Mouse (Mus musculus): Measurements from ENCODE around the gene Fam81b. TPM values are rescaled to one million over a fixed set of nuclear protein-coding genes. Genes with fewer than 3 reads are reported as not detected.
"Not testable (repeated sequence)": the region's sequence is repeated elsewhere in the genome, so short reads cannot be mapped to it uniquely, and the experiment has no call there.

Gene Fam81b
- not detected in 2 replicates for polyA plus RNA-seq (2014; fragmentation: Nextera tagmentation; extraction: Ambion mirVana)

GRCm38 (mm10) chr13:76304637-76305122 is at the start of gene Fam81b:
Gene Fam81b, minus strand, starts transcription at chr13:76305072.
- no peak within 1 kb of the TSS for H3K27ac ChIP-seq (replicated peaks in 1 of 2; ENCODE audit: control insufficient read depth in 1 of 2, insufficient read depth in 1 of 2, low read depth in 2 of 2, low read length in 2 of 2)
- H3K9ac ChIP-seq (ENCODE audit: low read length): no peak within 1 kb of the TSS
- ATAC-seq (ENCODE audit: insufficient number of reproducible peaks, insufficient read depth, low FRiP score, low read depth): no peak
- no peak within 1 kb of the TSS for H3K4me2 ChIP-seq (ENCODE audit: low read length)
- no peak within 1 kb of the TSS for H3K4me3 ChIP-seq (ENCODE audit: control insufficient read depth in 1 of 2, insufficient read depth in 1 of 2, low read depth in 1 of 2, low read length in 2 of 2)
- H3K27me3 ChIP-seq (ENCODE audit: control insufficient read depth, insufficient read depth, low read length): no peaks in the 10 kb centered on the region
- no peaks in the 10 kb centered on the region for H3K4me1 ChIP-seq (ENCODE audit: control insufficient read depth in 2 of 2, insufficient read depth in 2 of 2, low read length in 2 of 2)
- no peaks in the 10 kb centered on the region for H3K9me3 ChIP-seq (ENCODE audit: control insufficient read depth, low read length)
- 27% methylated on average over 7 of the region's 7 CpGs for WGBS
- H3K36me3 ChIP-seq (ENCODE audit: control insufficient read depth, insufficient read depth, low read length): no peaks in the 10 kb centered on the region

- not testable (repeated sequence) for H3K9me3 ChIP-seq (ENCODE audit: control insufficient read depth, low read length); H3K4me1 ChIP-seq (ENCODE audit: control insufficient read depth in 2 of 2, insufficient read depth in 2 of 2, low read length in 2 of 2); ATAC-seq (ENCODE audit: insufficient number of reproducible peaks, insufficient read depth, low FRiP score, low read depth); H3K27ac ChIP-seq (replicated peaks in 1 of 2; ENCODE audit: control insufficient read depth in 1 of 2, insufficient read depth in 1 of 2, low read depth in 2 of 2, low read length in 2 of 2); H3K36me3 ChIP-seq (ENCODE audit: control insufficient read depth, insufficient read depth, low read length); H3K9ac ChIP-seq (ENCODE audit: low read length); H3K27me3 ChIP-seq (ENCODE audit: control insufficient read depth, insufficient read depth, low read length)
- peak overlapping the region; percentile 8 to 26; a peak in 2 of 4 replicates for H3K4me3 ChIP-seq (ENCODE audit: control insufficient read depth in 1 of 2, insufficient read depth in 1 of 2, low read depth in 1 of 2, low read length in 2 of 2)
- WGBS: 49% methylated on average over 19 of the region's 21 CpGs
- peak overlapping the region; percentile 36 for H3K4me2 ChIP-seq (ENCODE audit: low read length)
Measured at GRCm38 (mm10) chr13:76345941-76346340, 41.1 kb upstream of the Fam81b start.

DNA sequence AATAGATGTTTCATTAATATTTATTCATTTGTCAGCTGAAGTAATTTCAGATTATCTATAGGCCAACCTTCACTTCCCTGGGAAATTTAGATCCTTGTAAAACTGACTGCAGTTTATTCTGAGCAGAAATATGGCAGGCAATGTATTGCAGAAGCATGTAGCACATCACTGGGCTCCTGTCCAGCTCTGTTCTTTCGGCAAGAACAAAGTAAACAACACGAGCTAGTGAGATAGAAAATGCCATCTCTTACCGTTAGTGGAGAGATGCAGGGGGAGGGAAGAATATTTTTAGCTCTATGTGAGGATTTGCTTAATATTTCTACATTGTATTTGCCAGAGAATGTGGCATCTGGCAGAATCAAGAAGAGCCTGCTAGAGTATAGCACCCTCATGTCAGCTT is 13.8 kb upstream of the Fam81b start:
- ATAC-seq (ENCODE audit: insufficient number of reproducible peaks, insufficient read depth, low FRiP score, low read depth): no peak
- no peak overlapping the region for H3K4me3 ChIP-seq (ENCODE audit: control insufficient read depth in 1 of 2, insufficient read depth in 1 of 2, low read depth in 1 of 2, low read length in 2 of 2)
- H3K36me3 ChIP-seq (ENCODE audit: control insufficient read depth, insufficient read depth, low read length): no peaks in the 10 kb centered on the region
- no peaks in the 10 kb centered on the region for H3K27me3 ChIP-seq (ENCODE audit: control insufficient read depth, insufficient read depth, low read length)
- H3K9ac ChIP-seq (ENCODE audit: low read length): no peak overlapping the region
- H3K4me2 ChIP-seq (ENCODE audit: low read length): no peak overlapping the region
- H3K4me1 ChIP-seq (ENCODE audit: control insufficient read depth in 2 of 2, insufficient read depth in 2 of 2, low read length in 2 of 2): no peaks in the 10 kb centered on the region
- WGBS: 26% methylated on average over 3 of the region's 3 CpGs
- H3K27ac ChIP-seq (replicated peaks in 1 of 2; ENCODE audit: control insufficient read depth in 1 of 2, insufficient read depth in 1 of 2, low read depth in 2 of 2, low read length in 2 of 2): no peak overlapping the region
- no peaks in the 10 kb centered on the region for H3K9me3 ChIP-seq (ENCODE audit: control insufficient read depth, low read length)

DNA sequence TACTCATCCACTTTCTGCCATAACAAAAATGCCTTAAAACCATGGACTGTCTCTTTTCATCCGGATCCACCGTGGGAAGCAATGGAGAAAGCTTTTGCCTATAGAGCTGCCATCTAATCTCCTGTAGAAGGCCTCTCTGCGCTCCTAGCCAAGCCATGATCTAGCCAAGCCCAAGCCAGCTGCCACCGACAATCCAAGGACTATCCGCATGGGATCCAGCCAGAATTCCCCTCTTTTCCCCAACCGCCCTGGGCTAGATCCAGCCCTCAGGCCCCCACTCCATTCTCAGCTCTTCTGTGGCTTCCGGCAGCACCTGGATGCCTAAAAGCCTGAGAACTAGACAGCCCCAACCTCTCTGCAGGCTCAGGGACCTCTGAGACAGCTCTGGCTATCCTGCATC is 6.7 kb upstream of the Fam81b start:
- Histone ChIP-seq H3K36me3 (ENCODE audit: control insufficient read depth, insufficient read depth, low read length) (no peaks in the 10 kb centered on the region), H3K4me1 (ENCODE audit: control insufficient read depth in 2 of 2, insufficient read depth in 2 of 2, low read length in 2 of 2) (no peaks in the 10 kb centered on the region), H3K27me3 (ENCODE audit: control insufficient read depth, insufficient read depth, low read length) (no peaks in the 10 kb centered on the region), H3K9me3 (ENCODE audit: control insufficient read depth, low read length) (no peaks in the 10 kb centered on the region), H3K9ac (ENCODE audit: low read length) (no peak overlapping the region), H3K4me3 (ENCODE audit: control insufficient read depth in 1 of 2, insufficient read depth in 1 of 2, low read depth in 1 of 2, low read length in 2 of 2) (no peak overlapping the region), H3K27ac (replicated peaks in 1 of 2; ENCODE audit: control insufficient read depth in 1 of 2, insufficient read depth in 1 of 2, low read depth in 2 of 2, low read length in 2 of 2) (no peak overlapping the region), H3K4me2 (ENCODE audit: low read length) (no peak overlapping the region)
- 84% methylated on average over 7 of the region's 7 CpGs for WGBS
- no peak for ATAC-seq (ENCODE audit: insufficient number of reproducible peaks, insufficient read depth, low FRiP score, low read depth)

- Histone ChIP-seq H3K4me3 (ENCODE audit: control insufficient read depth in 1 of 2, insufficient read depth in 1 of 2, low read depth in 1 of 2, low read length in 2 of 2) (no peak overlapping the region), H3K4me2 (ENCODE audit: low read length) (no peak overlapping the region), H3K27ac (replicated peaks in 1 of 2; ENCODE audit: control insufficient read depth in 1 of 2, insufficient read depth in 1 of 2, low read depth in 2 of 2, low read length in 2 of 2) (no peak overlapping the region), H3K36me3 (ENCODE audit: control insufficient read depth, insufficient read depth, low read length) (no peaks in the 10 kb centered on the region), H3K9ac (ENCODE audit: low read length) (no peak overlapping the region), H3K4me1 (ENCODE audit: control insufficient read depth in 2 of 2, insufficient read depth in 2 of 2, low read length in 2 of 2) (no peaks in the 10 kb centered on the region), H3K27me3 (ENCODE audit: control insufficient read depth, insufficient read depth, low read length) (no peaks in the 10 kb centered on the region), H3K9me3 (ENCODE audit: control insufficient read depth, low read length) (no peaks in the 10 kb centered on the region)
- WGBS: 48% methylated on average over 1 of the region's 1 CpGs
- no peak for ATAC-seq (ENCODE audit: insufficient number of reproducible peaks, insufficient read depth, low FRiP score, low read depth)
Measured at GRCm38 (mm10) chr13:76308811-76309210, 3.9 kb upstream of the Fam81b start.

DNA sequence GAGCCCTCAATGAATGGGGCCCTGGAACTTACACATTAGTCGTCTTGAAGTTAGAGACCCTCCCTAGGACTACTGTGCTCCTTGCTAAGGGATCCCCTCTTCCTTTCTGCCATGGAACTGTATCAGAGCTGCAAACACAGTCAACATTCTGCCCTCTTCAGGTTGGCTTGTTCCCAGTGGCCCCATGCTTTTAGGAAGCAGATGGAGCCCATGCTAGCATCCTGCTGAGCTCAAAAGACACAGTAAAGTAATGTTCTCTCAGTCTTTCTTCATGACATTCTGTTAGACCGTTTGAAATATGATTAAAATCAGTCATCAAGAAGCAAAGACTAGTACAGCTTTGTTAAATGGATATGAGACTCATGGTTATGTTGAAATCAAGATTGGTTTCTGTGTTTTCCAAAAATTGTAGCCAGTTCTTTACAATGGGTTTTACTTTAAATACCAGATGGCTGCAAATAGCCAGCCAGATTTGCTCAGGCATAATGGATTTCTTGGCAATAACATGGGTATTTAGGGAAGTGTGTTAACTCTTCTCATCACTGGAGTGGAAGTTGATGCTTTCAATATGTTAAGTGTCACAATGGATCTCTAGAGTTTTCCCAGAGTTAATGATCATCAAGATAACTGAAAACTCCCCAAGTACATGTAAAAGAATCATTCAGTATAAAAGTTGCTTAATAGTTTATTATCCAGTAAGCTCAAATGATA is 938 bp upstream of the Fam81b start:
- no peak overlapping the region for H3K4me2 ChIP-seq (ENCODE audit: low read length)
- H3K27me3 ChIP-seq (ENCODE audit: control insufficient read depth, insufficient read depth, low read length): no peaks in the 10 kb centered on the region
- no peak overlapping the region for H3K27ac ChIP-seq (replicated peaks in 1 of 2; ENCODE audit: control insufficient read depth in 1 of 2, insufficient read depth in 1 of 2, low read depth in 2 of 2, low read length in 2 of 2)
- H3K9me3 ChIP-seq (ENCODE audit: control insufficient read depth, low read length): no peaks in the 10 kb centered on the region
- 45% methylated on average over 2 of the region's 2 CpGs for WGBS
- no peak for ATAC-seq (ENCODE audit: insufficient number of reproducible peaks, insufficient read depth, low FRiP score, low read depth)
- H3K36me3 ChIP-seq (ENCODE audit: control insufficient read depth, insufficient read depth, low read length): no peaks in the 10 kb centered on the region
- H3K4me3 ChIP-seq (ENCODE audit: control insufficient read depth in 1 of 2, insufficient read depth in 1 of 2, low read depth in 1 of 2, low read length in 2 of 2): no peak overlapping the region
- no peaks in the 10 kb centered on the region for H3K4me1 ChIP-seq (ENCODE audit: control insufficient read depth in 2 of 2, insufficient read depth in 2 of 2, low read length in 2 of 2)
- no peak overlapping the region for H3K9ac ChIP-seq (ENCODE audit: low read length)

DNA sequence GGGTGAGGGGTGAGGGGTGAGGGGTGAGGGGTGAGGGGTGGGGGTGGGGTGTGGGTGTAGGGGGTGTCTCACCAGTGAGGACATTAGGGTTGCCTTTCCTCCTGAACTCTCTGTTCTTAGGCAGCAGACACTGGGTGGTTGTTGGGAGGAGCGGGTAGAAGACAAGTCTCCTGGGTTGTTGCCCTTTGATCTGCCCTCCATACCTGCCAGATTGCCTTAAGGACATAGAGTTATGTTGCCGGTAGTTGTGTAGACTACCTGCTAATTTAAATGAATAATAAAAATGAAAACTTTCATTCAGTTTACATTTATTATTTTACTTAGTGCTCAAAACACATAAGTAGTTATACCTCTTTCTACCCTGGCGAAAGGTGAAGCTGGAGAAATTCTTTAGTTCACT is 369 bp upstream of the Fam81b start:
- Histone ChIP-seq H3K9me3 (ENCODE audit: control insufficient read depth, low read length) (no peaks in the 10 kb centered on the region), H3K27me3 (ENCODE audit: control insufficient read depth, insufficient read depth, low read length) (no peaks in the 10 kb centered on the region), H3K27ac (replicated peaks in 1 of 2; ENCODE audit: control insufficient read depth in 1 of 2, insufficient read depth in 1 of 2, low read depth in 2 of 2, low read length in 2 of 2) (no peak overlapping the region), H3K4me2 (ENCODE audit: low read length) (no peak overlapping the region), H3K9ac (ENCODE audit: low read length) (no peak overlapping the region), H3K4me1 (ENCODE audit: control insufficient read depth in 2 of 2, insufficient read depth in 2 of 2, low read length in 2 of 2) (no peaks in the 10 kb centered on the region), H3K36me3 (ENCODE audit: control insufficient read depth, insufficient read depth, low read length) (no peaks in the 10 kb centered on the region), H3K4me3 (ENCODE audit: control insufficient read depth in 1 of 2, insufficient read depth in 1 of 2, low read depth in 1 of 2, low read length in 2 of 2) (no peak overlapping the region)
- WGBS: 82% methylated on average over 3 of the region's 3 CpGs
- no peak for ATAC-seq (ENCODE audit: insufficient number of reproducible peaks, insufficient read depth, low FRiP score, low read depth)

- no peak for ATAC-seq (ENCODE audit: insufficient number of reproducible peaks, insufficient read depth, low FRiP score, low read depth)
- Histone ChIP-seq H3K4me1 (ENCODE audit: control insufficient read depth in 2 of 2, insufficient read depth in 2 of 2, low read length in 2 of 2) (no peaks in the 10 kb centered on the region), H3K9me3 (ENCODE audit: control insufficient read depth, low read length) (no peaks in the 10 kb centered on the region), H3K27me3 (ENCODE audit: control insufficient read depth, insufficient read depth, low read length) (no peaks in the 10 kb centered on the region), H3K4me3 (ENCODE audit: control insufficient read depth in 1 of 2, insufficient read depth in 1 of 2, low read depth in 1 of 2, low read length in 2 of 2) (no peak overlapping the region), H3K4me2 (ENCODE audit: low read length) (no peak overlapping the region), H3K9ac (ENCODE audit: low read length) (no peak overlapping the region), H3K36me3 (ENCODE audit: control insufficient read depth, insufficient read depth, low read length) (no peaks in the 10 kb centered on the region), H3K27ac (replicated peaks in 1 of 2; ENCODE audit: control insufficient read depth in 1 of 2, insufficient read depth in 1 of 2, low read depth in 2 of 2, low read length in 2 of 2) (no peak overlapping the region)
- 56% methylated on average over 1 of the region's 1 CpGs for WGBS
Measured at GRCm38 (mm10) chr13:76304201-76304600, 671 bp downstream of the Fam81b start.

All from heart, embryonic 14.5 days (tissue).